Mouse (Mus musculus): ENCODE data around the gene Tspan3. TPM values are rescaled to one million over a fixed set of nuclear protein-coding genes. Genes with fewer than 3 reads are reported as not detected.

Gene Tspan3
- 100 to 1,000 TPM in 1 of 2 experiments, 10 to 100 TPM in 1; 11.7 to 158 TPM for polyA plus RNA-seq (2012; fragmentation: generic; extraction: Trizol)

DNA sequence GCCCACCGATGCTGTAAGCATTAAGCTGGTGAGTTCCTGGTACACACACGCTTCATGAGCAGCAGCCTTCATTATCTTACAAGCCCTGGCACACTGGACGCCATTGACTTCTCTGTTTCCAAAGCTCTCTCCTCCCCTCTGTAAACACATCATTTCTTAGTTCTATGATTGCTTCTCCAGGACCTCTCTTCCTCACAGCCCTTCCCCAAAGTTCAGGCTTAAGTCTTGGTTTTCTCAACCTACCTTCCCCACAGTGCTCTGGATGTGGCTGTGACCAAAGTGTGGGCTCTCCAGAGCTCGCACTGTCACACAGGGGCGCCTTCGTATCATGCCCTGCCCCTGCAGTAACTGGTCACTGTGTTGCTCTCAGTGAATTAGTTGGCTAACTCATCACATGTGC lies at the start of gene Tspan3:
Gene Tspan3, minus strand, starts transcription at position 101 of the 400 bp plus-strand sequence.

GRCm38 (mm10) chr9:56089778-56090520 lies 75.3 kb downstream of the Tspan3 start, which contains the start of gene Pstpip1:
Gene Pstpip1, plus strand, starts transcription at chr9:56089962.

Other genes with a start within 250 kb of the Tspan3 start
- gene Scaper, start 227.4 kb downstream of the Tspan3 start, polyA plus RNA-seq (2012; fragmentation: generic; extraction: Trizol), result 1 to 10 TPM in 1 of 2 experiments, under 1 TPM in 1; 0.15 to 2.2 TPM
- not detected for gene 4930563M21Rik, start 154.9 kb downstream of the Tspan3 start, polyA plus RNA-seq (2012; fragmentation: generic; extraction: Trizol)
- gene Rcn2, start 123.6 kb downstream of the Tspan3 start, polyA plus RNA-seq (2012; fragmentation: generic; extraction: Trizol), result 10 to 100 TPM in 1 of 2 experiments, 1 to 10 TPM in 1; 4.2 to 57.1 TPM
- under 1 TPM; 0.25 to 0.31 TPM for gene Pstpip1, start 75.5 kb downstream of the Tspan3 start, polyA plus RNA-seq (2012; fragmentation: generic; extraction: Trizol)